Mouse (Mus musculus): ENCODE results near the gene Ust. TPM values are rescaled to one million over a fixed set of nuclear protein-coding genes. Genes with fewer than 3 reads are reported as not detected.
"Not testable (repeated sequence)": the region's sequence is repeated elsewhere in the genome, so short reads cannot be mapped to it uniquely, and the experiment has no call there.

The Ust gene
- polyA plus RNA-seq (2014; fragmentation: Nextera tagmentation; extraction: Ambion mirVana): 10.5 and 12.3 TPM in 2 replicates

- Histone ChIP-seq H3K27ac (ENCODE audit: low read depth, low read length) (peak within 1 kb of the TSS; percentile 52), H3K4me2 (ENCODE audit: low read depth, low read length) (peak within 1 kb of the TSS; percentile 76), H3K36me3 (ENCODE audit: control insufficient read depth, insufficient read depth, low read length) (no peaks in the 10 kb centered on the region), H3K27me3 (ENCODE audit: control insufficient read depth, insufficient read depth, low read length) (no peaks in the 10 kb centered on the region), H3K9ac (replicated peaks; ENCODE audit: low read depth, low read length) (peak within 1 kb of the TSS; percentile 80), H3K9me3 (ENCODE audit: control insufficient read depth, low read length) (no peaks in the 10 kb centered on the region), H3K4me1 (ENCODE audit: control insufficient read depth, insufficient read depth, low read length) (peaks cover 5% of the 10 kb centered on the region; the same call in 1 of the 2 replicates), H3K4me3 (ENCODE audit: low read depth, low read length) (peak within 1 kb of the TSS; percentile 83)
- WGBS: under 1% methylated on average over 54 of the region's 78 CpGs
- ATAC-seq (ENCODE audit: low read depth): peak; percentile 91
Observed at GRCm38 (mm10) chr10:8518141-8519013, at the start of gene Ust. Gene Ust, minus strand, starts transcription at chr10:8518825.

- no peak overlapping the region for H3K9ac ChIP-seq (replicated peaks; ENCODE audit: low read depth, low read length)
- H3K4me3 ChIP-seq (ENCODE audit: low read depth, low read length): no peak overlapping the region
- H3K36me3 ChIP-seq (ENCODE audit: control insufficient read depth, insufficient read depth, low read length): no peaks in the 10 kb centered on the region
- no peak for ATAC-seq (ENCODE audit: low read depth)
- WGBS: 83% methylated on average over 4 of the region's 4 CpGs
- no peak overlapping the region for H3K4me2 ChIP-seq (ENCODE audit: low read depth, low read length)
- no peaks in the 10 kb centered on the region for H3K4me1 ChIP-seq (ENCODE audit: control insufficient read depth, insufficient read depth, low read length)
- no peaks in the 10 kb centered on the region for H3K27me3 ChIP-seq (ENCODE audit: control insufficient read depth, insufficient read depth, low read length)
- H3K27ac ChIP-seq (ENCODE audit: low read depth, low read length): no peak overlapping the region
- H3K9me3 ChIP-seq (ENCODE audit: control insufficient read depth, low read length): no peaks in the 10 kb centered on the region
Observed at GRCm38 (mm10) chr10:8561366-8561765, 42.7 kb upstream of the Ust start.

- not testable (repeated sequence) for H3K9ac ChIP-seq (replicated peaks; ENCODE audit: low read depth, low read length)
Observed at GRCm38 (mm10) chr10:8559566-8559965, 40.9 kb upstream of the Ust start.

GRCm38 (mm10) chr10:8552239-8552638 is 33.6 kb upstream of the Ust start:
- H3K4me2 ChIP-seq (ENCODE audit: low read depth, low read length); H3K36me3 ChIP-seq (ENCODE audit: control insufficient read depth, insufficient read depth, low read length); H3K9ac ChIP-seq (replicated peaks; ENCODE audit: low read depth, low read length); ATAC-seq (ENCODE audit: low read depth); H3K9me3 ChIP-seq (ENCODE audit: control insufficient read depth, low read length); H3K27ac ChIP-seq (ENCODE audit: low read depth, low read length); H3K4me1 ChIP-seq (ENCODE audit: control insufficient read depth, insufficient read depth, low read length); H3K27me3 ChIP-seq (ENCODE audit: control insufficient read depth, insufficient read depth, low read length); H3K4me3 ChIP-seq (ENCODE audit: low read depth, low read length): not testable (repeated sequence)

More at GRCm38 (mm10) chr10:8559566-8559965, 40.9 kb upstream of the Ust start:
- WGBS: 68% methylated on average over 6 of the region's 6 CpGs
- not testable (repeated sequence) for H3K9me3 ChIP-seq (ENCODE audit: control insufficient read depth, low read length); H3K27me3 ChIP-seq (ENCODE audit: control insufficient read depth, insufficient read depth, low read length); H3K36me3 ChIP-seq (ENCODE audit: control insufficient read depth, insufficient read depth, low read length); H3K27ac ChIP-seq (ENCODE audit: low read depth, low read length); H3K4me3 ChIP-seq (ENCODE audit: low read depth, low read length); H3K4me1 ChIP-seq (ENCODE audit: control insufficient read depth, insufficient read depth, low read length); H3K4me2 ChIP-seq (ENCODE audit: low read depth, low read length); ATAC-seq (ENCODE audit: low read depth)

- not testable (repeated sequence) for H3K4me1 ChIP-seq (ENCODE audit: control insufficient read depth, insufficient read depth, low read length); H3K4me3 ChIP-seq (ENCODE audit: low read depth, low read length); ATAC-seq (ENCODE audit: low read depth); H3K36me3 ChIP-seq (ENCODE audit: control insufficient read depth, insufficient read depth, low read length); H3K4me2 ChIP-seq (ENCODE audit: low read depth, low read length); H3K9me3 ChIP-seq (ENCODE audit: control insufficient read depth, low read length); H3K9ac ChIP-seq (replicated peaks; ENCODE audit: low read depth, low read length); H3K27ac ChIP-seq (ENCODE audit: low read depth, low read length); H3K27me3 ChIP-seq (ENCODE audit: control insufficient read depth, insufficient read depth, low read length)
- 86% methylated on average over 4 of the region's 4 CpGs for WGBS
Observed at GRCm38 (mm10) chr10:8551601-8552000, 33.0 kb upstream of the Ust start.

- Histone ChIP-seq H3K27me3 (ENCODE audit: control insufficient read depth, insufficient read depth, low read length) (no peaks in the 10 kb centered on the region), H3K4me1 (ENCODE audit: control insufficient read depth, insufficient read depth, low read length) (no peaks in the 10 kb centered on the region), H3K9me3 (ENCODE audit: control insufficient read depth, low read length) (no peaks in the 10 kb centered on the region), H3K4me2 (ENCODE audit: low read depth, low read length) (no peak overlapping the region), H3K4me3 (ENCODE audit: low read depth, low read length) (no peak overlapping the region), H3K27ac (ENCODE audit: low read depth, low read length) (no peak overlapping the region), H3K9ac (replicated peaks; ENCODE audit: low read depth, low read length) (no peak overlapping the region), H3K36me3 (ENCODE audit: control insufficient read depth, insufficient read depth, low read length) (no peaks in the 10 kb centered on the region)
- ATAC-seq (ENCODE audit: low read depth): no peak
- WGBS: 20% methylated on average over 1 of the region's 1 CpGs
Observed at GRCm38 (mm10) chr10:8541514-8541913, 22.9 kb upstream of the Ust start.

- no peaks in the 10 kb centered on the region for H3K36me3 ChIP-seq (ENCODE audit: control insufficient read depth, insufficient read depth, low read length)
- no peak overlapping the region for H3K27ac ChIP-seq (ENCODE audit: low read depth, low read length)
- H3K4me2 ChIP-seq (ENCODE audit: low read depth, low read length): no peak overlapping the region
- ATAC-seq (ENCODE audit: low read depth): no peak
- WGBS: 94% methylated on average over 3 of the region's 3 CpGs
- H3K9ac ChIP-seq (replicated peaks; ENCODE audit: low read depth, low read length): no peak overlapping the region
- H3K4me1 ChIP-seq (ENCODE audit: control insufficient read depth, insufficient read depth, low read length): no peaks in the 10 kb centered on the region
- H3K27me3 ChIP-seq (ENCODE audit: control insufficient read depth, insufficient read depth, low read length): no peaks in the 10 kb centered on the region
- no peak overlapping the region for H3K4me3 ChIP-seq (ENCODE audit: low read depth, low read length)
- H3K9me3 ChIP-seq (ENCODE audit: control insufficient read depth, low read length): no peaks in the 10 kb centered on the region
Observed at GRCm38 (mm10) chr10:8535445-8535844, 16.8 kb upstream of the Ust start.

GRCm38 (mm10) chr10:8531651-8532050 is 13.0 kb upstream of the Ust start:
- no peak overlapping the region for H3K9ac ChIP-seq (replicated peaks; ENCODE audit: low read depth, low read length)
- ATAC-seq (ENCODE audit: low read depth): no peak
- H3K27ac ChIP-seq (ENCODE audit: low read depth, low read length): no peak overlapping the region
- no peaks in the 10 kb centered on the region for H3K9me3 ChIP-seq (ENCODE audit: control insufficient read depth, low read length)
- no peaks in the 10 kb centered on the region for H3K27me3 ChIP-seq (ENCODE audit: control insufficient read depth, insufficient read depth, low read length)
- no peak overlapping the region for H3K4me3 ChIP-seq (ENCODE audit: low read depth, low read length)
- no peaks in the 10 kb centered on the region for H3K36me3 ChIP-seq (ENCODE audit: control insufficient read depth, insufficient read depth, low read length)
- H3K4me2 ChIP-seq (ENCODE audit: low read depth, low read length): no peak overlapping the region
- no peaks in the 10 kb centered on the region for H3K4me1 ChIP-seq (ENCODE audit: control insufficient read depth, insufficient read depth, low read length)
- WGBS: 95% methylated on average over 3 of the region's 3 CpGs

- ATAC-seq (ENCODE audit: low read depth): no peak
- H3K9me3 ChIP-seq (ENCODE audit: control insufficient read depth, low read length): no peaks in the 10 kb centered on the region
- H3K4me3 ChIP-seq (ENCODE audit: low read depth, low read length): no peak overlapping the region
- 73% methylated on average over 4 of the region's 4 CpGs for WGBS
- no peak overlapping the region for H3K27ac ChIP-seq (ENCODE audit: low read depth, low read length)
- H3K4me1 ChIP-seq (ENCODE audit: control insufficient read depth, insufficient read depth, low read length): no peaks in the 10 kb centered on the region
- no peaks in the 10 kb centered on the region for H3K36me3 ChIP-seq (ENCODE audit: control insufficient read depth, insufficient read depth, low read length)
- H3K4me2 ChIP-seq (ENCODE audit: low read depth, low read length): no peak overlapping the region
- H3K27me3 ChIP-seq (ENCODE audit: control insufficient read depth, insufficient read depth, low read length): no peaks in the 10 kb centered on the region
- H3K9ac ChIP-seq (replicated peaks; ENCODE audit: low read depth, low read length): no peak overlapping the region
Observed at GRCm38 (mm10) chr10:8530505-8531051, 12.0 kb upstream of the Ust start.

All from neural tube, embryonic 14.5 days (tissue).